Mouse (Mus musculus): ENCODE measurements around the gene Lonp1.
"Not testable (repeated sequence)": the region's sequence is repeated elsewhere in the genome, so short reads cannot be mapped to it uniquely, and the experiment has no call there.

Lonp1 gene

GRCm38 (mm10) chr17:56626260-56626659 lies 427 bp downstream of the Lonp1 start:
- in situ Hi-C loops (cut with MseI, MboI), result no loop called here

DNA sequence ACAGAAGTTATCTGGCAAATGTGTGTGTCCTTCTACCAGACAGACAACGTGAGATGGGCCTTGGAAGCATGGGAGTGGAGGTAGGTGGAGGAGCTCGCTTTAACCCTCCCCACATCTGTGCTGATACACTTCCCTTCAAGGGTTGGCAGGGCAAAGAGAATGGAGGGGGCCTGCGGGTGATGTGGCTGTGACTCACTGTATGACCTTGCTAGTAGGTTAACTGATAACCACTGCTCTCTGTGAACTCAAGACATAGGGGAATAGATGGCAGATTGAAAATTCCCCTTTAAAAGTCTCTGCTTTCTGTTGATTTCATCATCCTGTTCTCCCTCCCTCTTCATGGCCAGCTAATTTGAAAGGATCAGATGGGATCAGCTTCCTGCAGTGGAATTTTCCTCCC lies 1.2 kb downstream of the Lonp1 start:
- in situ Hi-C loops (cut with MseI, MboI), result no loop called here

DNA sequence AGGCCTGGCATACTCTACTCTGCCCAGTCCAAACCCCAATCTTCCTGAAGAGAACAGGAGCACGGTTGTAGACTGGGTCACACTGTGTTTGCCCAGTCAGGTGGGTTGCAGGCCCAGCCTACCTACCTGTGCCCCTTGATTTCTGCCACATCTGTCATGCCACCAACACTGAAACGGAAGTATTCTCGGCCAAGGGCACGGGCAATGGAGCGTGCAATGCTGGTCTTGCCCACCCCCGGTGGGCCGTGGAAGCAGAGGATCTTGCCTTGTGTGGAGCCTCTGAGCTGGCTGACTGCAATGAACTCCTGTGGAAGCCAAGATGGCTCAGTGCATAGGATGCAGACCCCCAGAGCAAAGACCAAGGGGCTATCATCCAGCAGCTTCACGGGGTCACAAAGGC lies 9.1 kb downstream of the Lonp1 start:
- in situ Hi-C loops (cut with MseI, MboI), result loop anchor here in 1 of 2 experiments (5.0 kb wide), 1 partner anchor 50 kb away; no protein-coding TSS in a partner anchor

GRCm38 (mm10) chr17:56616725-56617124 lies 10.0 kb downstream of the Lonp1 start:
- in situ Hi-C loops (cut with MseI, MboI), result loop anchor here in 1 of 2 experiments (5.0 kb wide), 1 partner anchor 51 kb away; no protein-coding TSS in a partner anchor

- in situ Hi-C loops (cut with MseI, MboI), result loop anchor here in 1 of 2 experiments (5.0 kb wide), 1 partner anchor 52 kb away; no protein-coding TSS in a partner anchor
Measured at GRCm38 (mm10) chr17:56615792-56616191, 10.9 kb downstream of the Lonp1 start.

DNA sequence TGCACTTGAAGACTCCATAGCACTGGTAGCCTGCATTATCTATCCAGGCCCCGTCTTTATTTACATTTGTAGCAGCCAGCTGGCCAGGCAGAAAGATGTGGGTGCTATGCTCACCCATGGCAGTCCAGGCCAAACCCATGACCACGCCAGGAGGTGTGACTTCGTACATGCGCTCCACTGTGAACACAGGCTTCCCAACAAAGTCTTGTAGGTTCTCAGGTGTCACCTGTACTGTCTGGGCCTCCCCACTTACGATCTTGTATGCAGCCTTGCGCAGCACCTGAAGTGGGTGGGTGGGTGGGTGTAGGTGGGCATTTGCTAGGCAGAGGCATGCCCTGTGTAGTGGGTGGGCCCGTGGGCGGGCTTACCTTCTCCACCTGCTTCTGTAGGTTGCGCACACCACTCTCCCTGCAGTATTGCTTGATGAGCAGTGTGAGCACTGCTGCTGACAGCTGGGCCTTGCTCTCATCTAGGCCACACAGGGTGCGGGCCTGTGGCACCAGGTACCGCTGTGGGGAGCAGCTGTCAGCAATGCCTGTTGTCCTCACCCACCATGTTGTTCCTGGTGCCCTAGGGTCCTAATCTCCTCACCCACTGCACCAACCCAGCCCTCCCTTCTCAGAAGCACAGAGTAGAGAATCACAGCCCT lies 11.4 kb downstream of the Lonp1 start:
- in situ Hi-C loops (cut with MseI, MboI), result loop anchor here in 1 of 2 experiments (5.0 kb wide), 1 partner anchor 52 kb away; no protein-coding TSS in a partner anchor

GRCm38 (mm10) chr17:56614391-56615135 lies 12.1 kb downstream of the Lonp1 start:
- in situ Hi-C loops (cut with MseI, MboI), result loop anchor here in 1 of 2 experiments (5.0 kb wide), 1 partner anchor 53 kb away; no protein-coding TSS in a partner anchor

GRCm38 (mm10) chr17:56613893-56614292 lies 12.8 kb downstream of the Lonp1 start:
- in situ Hi-C loops (cut with MseI, MboI), result not testable (repeated sequence)

GRCm38 (mm10) chr17:56613236-56613844 lies 13.3 kb downstream of the Lonp1 start, which contains the start of gene Rpl36:
TSS of gene Rpl36 (plus strand) at chr17:56613416.
- in situ Hi-C loops (cut with MseI, MboI), result no loop called here

- in situ Hi-C loops (cut with MseI, MboI), result not testable (repeated sequence)
Measured at GRCm38 (mm10) chr17:56612565-56612939, 14.1 kb downstream of the Lonp1 start.

- in situ Hi-C loops (cut with MseI, MboI), result no loop called here
Measured at GRCm38 (mm10) chr17:56611861-56612564, 14.7 kb downstream of the Lonp1 start.

DNA sequence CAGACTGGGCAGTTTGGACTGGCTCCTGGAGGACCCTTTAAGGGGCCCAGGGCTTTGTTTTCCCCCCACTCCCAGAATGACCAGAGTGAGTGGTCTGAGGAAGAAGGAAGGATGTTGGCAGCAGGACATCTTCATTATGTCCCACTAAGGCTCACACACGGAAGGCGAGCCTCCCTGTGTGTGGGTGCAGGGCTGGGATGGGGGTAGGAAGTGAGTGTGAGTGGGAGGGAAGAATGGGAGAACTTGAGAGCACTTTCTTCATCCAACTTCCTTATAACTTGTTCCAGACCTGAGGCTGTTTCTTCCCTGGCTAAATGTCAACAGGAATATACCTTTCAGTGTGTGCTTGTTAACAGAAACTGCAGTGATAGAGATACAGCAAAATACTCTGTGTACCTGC lies 15.4 kb downstream of the Lonp1 start:
- in situ Hi-C loops (cut with MseI, MboI), result no loop called here

- in situ Hi-C loops (cut with MseI, MboI), result no loop called here
Measured at GRCm38 (mm10) chr17:56609452-56610171, 17.1 kb downstream of the Lonp1 start, which contains the start of gene 2410015M20Rik. TSS of gene 2410015M20Rik (minus strand) at chr17:56609771.

- in situ Hi-C loops (cut with MseI, MboI), result no loop called here
Measured at GRCm38 (mm10) chr17:56608699-56609098, 18.0 kb downstream of the Lonp1 start.

DNA sequence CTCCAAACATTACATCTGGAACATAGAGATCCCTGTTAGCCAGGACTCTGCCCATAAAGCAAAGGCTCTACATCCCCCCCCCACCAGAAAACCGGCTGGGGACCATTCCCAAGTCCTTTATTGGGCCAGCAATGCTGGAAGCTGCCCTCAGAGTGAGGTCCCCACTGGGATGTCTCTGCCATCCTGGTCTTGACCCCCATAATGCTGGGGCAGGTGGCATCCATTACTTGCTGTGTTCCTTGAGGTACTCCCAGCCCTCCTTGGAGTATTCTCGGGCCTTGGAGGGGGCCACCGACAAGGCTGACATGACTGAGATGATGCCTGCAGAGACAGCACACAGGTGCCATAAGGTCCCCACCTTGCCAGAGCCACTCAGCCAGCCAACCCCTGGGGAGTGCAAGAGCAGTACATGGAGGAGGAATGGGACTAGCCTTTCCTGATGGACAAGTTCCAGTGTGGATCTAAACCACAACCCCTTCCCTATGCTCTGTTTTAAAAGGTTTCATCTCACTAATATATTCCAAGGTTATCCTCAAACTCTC lies 19.1 kb downstream of the Lonp1 start:
- in situ Hi-C loops (cut with MseI, MboI), result no loop called here

DNA sequence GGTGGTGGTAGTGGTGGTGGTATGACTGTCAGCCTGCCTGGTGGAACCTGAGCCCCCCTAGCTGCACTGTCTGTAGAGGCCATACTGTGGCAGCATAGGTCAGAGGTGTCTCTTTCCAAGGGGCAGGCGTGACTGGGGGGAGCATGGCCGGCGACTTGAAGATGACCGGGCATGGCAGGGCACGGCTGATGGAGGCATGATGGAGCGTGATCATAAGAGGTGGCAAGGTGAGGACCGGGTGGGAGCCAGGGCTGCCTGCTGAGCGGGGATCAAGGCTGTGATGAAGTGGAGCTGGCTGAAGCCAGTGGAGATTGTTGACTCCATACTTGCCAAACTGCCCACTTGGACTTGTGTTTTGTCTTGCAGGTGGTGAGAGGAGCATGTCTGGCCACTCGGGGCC lies 21.3 kb downstream of the Lonp1 start:
- in situ Hi-C loops (cut with MseI, MboI), result no loop called here

- in situ Hi-C loops (cut with MseI, MboI), result no loop called here
Measured at GRCm38 (mm10) chr17:56604422-56604821, 22.3 kb downstream of the Lonp1 start.

DNA sequence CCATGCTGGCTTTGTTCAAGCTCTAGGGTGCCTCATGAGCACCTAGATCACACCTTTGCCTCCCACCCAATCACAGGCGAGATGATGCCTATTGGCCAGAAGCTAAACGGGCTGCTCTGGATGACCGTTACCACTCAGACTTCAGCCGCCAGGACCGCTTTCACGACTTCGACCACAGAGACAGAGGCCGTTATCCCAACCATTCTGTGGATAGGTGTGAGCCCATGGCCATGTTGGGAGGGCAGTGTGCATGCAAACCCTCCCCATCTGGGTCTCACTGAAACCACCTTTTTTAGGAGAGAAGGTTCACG lies 22.7 kb downstream of the Lonp1 start:
- in situ Hi-C loops (cut with MseI, MboI), result no loop called here

DNA sequence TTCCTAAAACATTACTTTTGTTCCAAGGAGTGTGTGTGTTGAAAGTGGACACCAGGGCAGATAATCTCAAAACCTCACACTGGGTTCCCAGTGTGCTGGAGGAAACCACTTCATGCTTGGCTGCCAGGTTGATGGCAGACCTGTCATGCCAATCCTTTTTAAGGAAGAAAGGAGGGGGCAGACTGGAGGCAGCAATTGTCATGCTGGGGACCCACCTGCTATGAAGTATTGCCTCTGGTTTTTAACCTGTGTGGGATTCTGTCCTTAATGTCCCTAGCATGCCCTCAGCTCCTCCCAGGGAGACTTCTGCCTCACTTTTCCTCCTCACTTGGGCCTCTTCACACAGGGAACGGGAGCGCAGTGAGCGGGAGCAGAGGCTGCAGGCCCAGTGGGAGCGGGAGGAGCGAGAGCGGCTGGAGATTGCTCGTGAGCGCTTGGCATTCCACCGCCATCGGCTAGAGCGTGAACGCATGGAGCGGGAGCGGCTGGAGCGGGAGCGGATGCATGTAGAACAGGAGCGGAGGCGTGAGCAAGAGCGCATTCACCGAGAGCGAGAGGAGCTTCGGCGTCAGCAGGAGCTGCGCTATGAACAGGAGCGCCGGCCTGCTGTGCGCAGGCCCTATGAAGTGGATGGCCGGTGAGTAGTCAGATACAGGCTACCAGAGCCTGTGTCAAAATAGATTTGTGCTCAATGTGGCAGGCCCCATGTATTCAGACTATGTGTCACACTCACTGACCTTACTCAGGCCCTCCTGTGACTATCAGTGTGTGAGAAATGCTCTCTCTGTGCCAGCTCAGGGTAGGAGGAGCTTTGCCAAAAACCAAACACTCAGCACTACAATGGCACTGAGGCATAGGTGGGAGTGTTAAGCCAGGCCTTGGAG lies 23.3 kb downstream of the Lonp1 start:
- in situ Hi-C loops (cut with MseI, MboI), result no loop called here

All from mouse trophoblast stem cell (cell line).